ENCODE assay signal across 25 mouse cellular contexts in genomic region chr15:88373923-88374322, GRCm38 (mm10).
"Had no signal": no experiment of that assay in that cellular context is flagged by ENCODE, and none has a peak within 500 bp of the region (broad histone marks: within the 10 kb centered on the region; RNA-seq: fewer than 3 reads in every experiment).

No protein-coding gene starts in this region.

- H3K27me3 ChIP-seq: intestine, embryonic 15.5 days; limb, embryonic 12.5 days; liver, embryonic 13.5 days had no signal

- H3K9ac ChIP-seq: heart, embryonic 12.5 days; hindbrain, embryonic 13.5 days; intestine, embryonic 15.5 days; limb, embryonic 12.5 days; liver, embryonic 13.5 days had no signal

- DNase-seq: gastrocnemius, adult 2 months; gastrocnemius, postnatal 10 days; gastrocnemius, postnatal 25 days; heart, adult 18-20 months; heart, postnatal 10 days; heart, postnatal 4 days; kidney, adult 18-20 months; kidney, adult 8-10 months; kidney, postnatal 10 days; kidney, postnatal 25 days; kidney, postnatal 4 days; liver; liver, embryonic 13.5 days had no signal

- H3K9me3 ChIP-seq: heart, embryonic 10.5 days; heart, embryonic 12.5 days; hindbrain, embryonic 10.5 days; hindbrain, embryonic 13.5 days; intestine, embryonic 15.5 days; limb, embryonic 10.5 days; limb, embryonic 12.5 days had no signal

- H3K4me2 ChIP-seq: heart, embryonic 12.5 days; hindbrain, embryonic 13.5 days; intestine, embryonic 15.5 days; limb, embryonic 12.5 days; liver, embryonic 11.5 days; liver, embryonic 13.5 days had no signal

- ATAC-seq: inflammation-experienced regulatory T-cells, adult 6 months; intestine, embryonic 15.5 days; intestine, postnatal 0 days had no signal

- H3K4me3 ChIP-seq: gastrocnemius, adult 2 months; heart, embryonic 10.5 days; heart, embryonic 12.5 days; hindbrain, embryonic 10.5 days; hindbrain, embryonic 13.5 days; intestine, embryonic 15.5 days; layer of hippocampus, adult 2 months; left cerebral cortex, adult 2 months; limb, embryonic 10.5 days; limb, embryonic 12.5 days; liver, embryonic 13.5 days had no signal

- H3K4me1 ChIP-seq: heart, embryonic 10.5 days; heart, embryonic 12.5 days; hindbrain, embryonic 13.5 days; intestine, embryonic 15.5 days; liver, embryonic 13.5 days had no signal

- H3K36me3 ChIP-seq: heart, embryonic 10.5 days; heart, embryonic 12.5 days; hindbrain, embryonic 10.5 days; hindbrain, embryonic 13.5 days; intestine, embryonic 15.5 days; limb, embryonic 10.5 days; limb, embryonic 12.5 days; liver, embryonic 13.5 days had no signal

- H3K27ac ChIP-seq: gastrocnemius, adult 2 months; heart, embryonic 10.5 days; hindbrain, embryonic 10.5 days; hindbrain, embryonic 13.5 days; intestine, embryonic 15.5 days; layer of hippocampus, adult 2 months; left cerebral cortex, adult 2 months; limb, embryonic 10.5 days; limb, embryonic 12.5 days; liver, embryonic 13.5 days had no signal
